Mouse (Mus musculus) urinary bladder, postnatal 36 days (tissue): ENCODE measurements around the gene Cd274.
A peak's percentile ranks its signal among the peaks of the same experiment; 100 is the strongest.

Source experiments
- DNase-seq, 2 experiments: peaks; one replicate each; pipeline ENCODE4 v3.0.0; 2022; ENCODE audit warnings: low spot score in 2 of 2, mixed read lengths in 1 of 2

Gene Cd274

DNA sequence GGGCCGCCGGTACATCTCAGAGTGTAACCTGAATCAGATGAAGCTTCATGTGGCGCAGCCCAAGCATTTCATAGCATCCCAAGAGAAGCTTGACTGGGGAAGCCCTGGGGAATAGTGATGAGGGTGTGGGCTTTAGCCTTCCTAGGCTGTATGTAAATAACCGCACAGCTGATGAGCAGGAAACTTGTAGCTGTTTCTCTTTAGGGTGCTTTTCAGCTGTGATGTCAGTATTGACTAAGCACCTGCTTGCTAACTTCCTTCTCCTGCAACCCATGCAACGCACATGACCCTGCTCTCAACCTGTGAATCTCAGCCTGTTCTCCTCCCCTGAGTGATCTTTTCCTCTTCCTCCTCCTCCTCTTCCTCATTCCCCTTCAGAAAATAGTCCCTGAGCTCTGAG, 3.2 kb upstream of the Cd274 start:
- DNase-seq: no peak

DNA sequence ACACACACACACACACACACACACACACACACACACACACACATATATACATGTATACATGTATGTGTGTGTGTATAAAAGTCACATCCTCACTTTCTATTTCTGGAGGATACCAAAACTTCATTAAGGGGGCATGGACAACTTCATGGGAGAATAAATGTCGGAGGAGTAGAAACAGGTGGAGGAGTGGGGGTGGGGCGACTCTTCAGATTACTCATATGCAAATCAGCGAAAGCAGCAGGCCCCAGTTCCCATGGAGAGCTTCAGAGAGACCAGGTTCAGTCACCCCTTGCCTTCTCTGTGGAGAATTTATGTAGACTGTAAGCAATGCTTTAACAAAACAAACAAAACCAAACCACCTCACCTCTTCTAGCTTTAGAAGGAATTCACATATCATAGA, 2.1 kb upstream of the Cd274 start:
- no peak for DNase-seq

DNA sequence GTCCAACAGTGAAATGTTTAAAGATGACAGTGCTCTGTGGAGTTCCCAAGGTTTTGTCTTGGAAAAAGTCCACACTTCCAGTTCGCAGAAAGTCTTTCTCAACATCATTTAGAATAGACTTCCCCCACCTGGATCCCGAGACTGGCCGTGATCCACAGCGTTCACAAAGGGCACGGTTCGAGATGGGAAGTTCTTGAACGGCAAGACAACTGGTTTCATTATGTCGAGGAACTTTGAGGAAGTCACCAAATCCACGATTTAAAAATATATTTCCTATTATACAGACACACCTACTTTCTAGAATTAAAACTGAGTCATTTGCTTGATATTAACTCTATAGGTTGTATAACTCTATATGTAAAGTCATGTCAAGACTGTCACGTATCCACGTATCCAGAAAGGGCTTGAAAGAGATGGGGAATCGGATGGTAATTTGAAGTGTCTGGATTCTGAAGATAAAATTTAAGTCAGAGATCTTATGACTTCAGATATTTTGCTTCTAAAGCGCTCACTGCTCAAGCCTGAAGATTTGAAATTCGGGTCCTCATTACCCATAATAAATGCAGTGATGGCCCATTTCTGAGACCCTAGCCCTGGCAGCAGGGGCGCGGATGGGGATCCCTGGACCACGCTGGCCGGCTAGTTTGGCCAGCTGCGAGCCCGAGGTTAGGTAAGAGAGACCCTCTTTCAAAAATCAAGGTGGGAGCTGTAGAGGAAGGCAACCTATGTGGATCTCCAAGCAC, 858 bp upstream of the Cd274 start:
- DNase-seq: no peak

GRCm38 (mm10) chr19:29368041-29368440, 786 bp downstream of the Cd274 start:
- DNase-seq: no peak

DNA sequence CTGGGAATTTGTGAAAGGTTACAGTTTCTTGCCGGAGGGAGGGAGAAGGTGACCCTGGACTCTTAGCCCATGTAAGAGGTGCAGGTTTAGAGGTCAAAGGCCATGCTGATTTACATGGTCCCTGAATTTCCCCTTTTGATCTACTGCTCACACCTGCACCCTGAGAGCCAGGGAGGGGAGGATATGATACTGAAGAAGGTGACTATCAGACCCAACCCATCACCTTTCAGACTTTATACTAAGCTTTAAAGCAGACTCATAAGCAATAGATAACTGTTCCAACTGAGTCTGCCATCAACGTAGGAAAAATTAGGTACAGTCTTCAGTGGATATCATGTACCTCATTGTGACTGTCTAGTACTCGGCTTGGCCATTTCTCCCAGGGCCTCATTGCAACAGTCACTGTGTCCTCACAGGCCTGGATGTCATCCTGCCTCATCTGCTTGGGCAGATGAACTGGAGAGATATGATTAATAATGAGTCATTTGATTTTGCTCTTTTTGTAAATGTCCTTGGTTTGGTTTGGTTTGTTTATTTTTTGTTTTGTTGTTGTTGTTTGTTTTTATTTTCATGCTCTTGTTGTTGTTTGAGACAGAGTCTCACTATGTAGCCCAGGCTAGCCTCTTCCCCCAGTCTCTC, 1.5 kb downstream of the Cd274 start:
- no peak for DNase-seq

GRCm38 (mm10) chr19:29370112-29370511, 2.9 kb downstream of the Cd274 start:
- DNase-seq: no peak

GRCm38 (mm10) chr19:29370545-29371283, 3.5 kb downstream of the Cd274 start:
- DNase-seq: no peak

DNA sequence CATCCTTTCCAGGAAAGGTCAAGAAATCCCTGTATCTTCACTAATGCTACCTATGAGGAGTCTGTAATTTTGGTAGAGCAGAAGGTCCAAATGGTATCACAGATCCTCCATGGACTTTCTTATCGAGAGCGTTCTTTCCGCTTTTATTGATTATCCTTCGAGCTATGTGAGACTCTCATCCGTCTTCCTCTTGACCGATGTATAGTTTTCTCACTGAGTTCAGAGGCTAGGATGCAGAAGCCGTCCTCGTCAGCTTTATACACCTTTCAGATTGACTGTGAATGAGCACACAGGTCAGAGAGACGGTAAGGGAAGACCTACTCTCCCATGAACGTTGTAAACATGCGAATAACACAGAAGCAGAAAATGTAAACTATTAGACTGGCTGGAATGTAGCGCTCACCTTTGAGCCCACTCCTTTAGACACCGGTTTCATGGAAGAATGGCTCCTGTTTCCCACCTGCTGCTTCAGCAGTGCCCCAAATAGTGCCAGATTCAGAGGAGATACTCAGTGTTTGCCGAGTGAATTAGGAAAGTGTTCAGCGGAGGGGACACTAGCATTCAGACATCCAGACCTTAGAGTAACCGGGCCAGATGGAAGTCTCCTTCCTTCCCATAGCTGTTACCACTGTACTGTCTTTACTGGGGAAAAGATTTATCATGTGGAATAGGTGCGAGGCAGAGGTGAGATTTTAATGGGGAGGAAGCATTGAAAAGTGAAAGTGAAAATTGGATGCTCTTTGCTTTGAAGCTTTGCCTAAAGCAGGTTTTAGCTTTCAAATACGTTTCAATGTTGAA, 4.2 kb downstream of the Cd274 start:
- DNase-seq: no peak

GRCm38 (mm10) chr19:29372138-29372537, 4.9 kb downstream of the Cd274 start:
- peak in 1 of 2 experiments; percentile 28 for DNase-seq

GRCm38 (mm10) chr19:29372621-29373020, 5.4 kb downstream of the Cd274 start:
- DNase-seq: no peak

- no peak for DNase-seq
Observed at GRCm38 (mm10) chr19:29373438-29373837, 6.2 kb downstream of the Cd274 start.

GRCm38 (mm10) chr19:29374947-29375346, 7.7 kb downstream of the Cd274 start:
- DNase-seq: no peak

DNA sequence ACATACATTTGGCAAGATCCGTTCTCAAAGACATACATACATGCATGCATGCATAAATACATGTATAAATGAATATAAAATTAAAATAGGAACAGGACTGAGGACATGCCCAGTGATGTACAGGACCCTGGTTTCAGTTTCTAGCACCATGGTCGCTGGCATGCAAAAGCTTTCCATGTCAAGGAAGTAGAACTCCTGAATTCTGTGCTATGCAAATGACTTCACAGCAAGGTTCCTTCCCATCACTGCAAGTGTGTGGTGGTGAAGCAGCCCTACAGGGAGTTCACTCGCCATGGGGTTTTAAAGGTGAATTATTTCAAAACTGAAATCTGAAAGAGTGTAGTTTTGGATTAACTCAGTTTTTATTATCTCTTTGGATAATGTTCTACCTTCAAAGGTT, 9.1 kb downstream of the Cd274 start:
- DNase-seq: no peak

- DNase-seq: no peak
Observed at GRCm38 (mm10) chr19:29379839-29380603, 12.8 kb downstream of the Cd274 start.

DNA sequence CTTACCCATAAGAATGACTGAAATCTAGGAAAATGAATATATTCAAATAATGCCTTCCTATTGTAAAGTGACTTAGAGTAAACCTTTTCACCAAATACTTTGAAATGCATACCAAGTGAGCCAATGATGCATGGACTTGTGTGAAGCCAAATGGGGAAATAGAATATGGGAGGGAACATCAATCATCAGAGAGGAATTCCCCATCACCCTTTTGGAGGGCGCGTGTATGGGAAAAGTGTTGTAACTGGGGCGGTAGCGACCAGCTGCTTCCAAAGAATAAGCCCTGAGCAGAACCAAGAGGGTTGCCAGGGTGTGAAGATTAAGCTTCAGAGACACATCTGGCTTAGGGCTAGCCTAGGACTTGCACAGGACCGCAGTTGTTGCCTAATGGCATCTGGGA, 16.1 kb downstream of the Cd274 start:
- no peak for DNase-seq

DNA sequence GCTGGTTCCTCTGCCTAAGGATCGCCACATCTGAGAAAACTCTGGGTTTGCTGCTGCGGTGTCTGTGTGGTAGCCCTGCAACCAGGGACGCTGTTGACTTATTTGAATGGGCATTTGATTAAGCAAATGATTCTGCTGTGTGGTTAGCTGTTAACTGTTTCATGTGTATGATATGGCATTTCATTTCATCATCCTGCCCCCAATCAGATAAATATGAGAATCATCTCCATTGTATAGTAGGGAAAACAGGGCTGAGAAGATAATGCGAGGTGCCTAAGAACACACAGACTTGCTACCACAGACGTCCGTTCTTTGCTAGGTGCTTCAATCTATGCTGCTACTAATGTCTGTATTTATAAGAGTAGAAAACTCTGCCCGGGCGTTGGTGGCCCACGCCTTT, 17.2 kb downstream of the Cd274 start:
- DNase-seq: no peak

DNA sequence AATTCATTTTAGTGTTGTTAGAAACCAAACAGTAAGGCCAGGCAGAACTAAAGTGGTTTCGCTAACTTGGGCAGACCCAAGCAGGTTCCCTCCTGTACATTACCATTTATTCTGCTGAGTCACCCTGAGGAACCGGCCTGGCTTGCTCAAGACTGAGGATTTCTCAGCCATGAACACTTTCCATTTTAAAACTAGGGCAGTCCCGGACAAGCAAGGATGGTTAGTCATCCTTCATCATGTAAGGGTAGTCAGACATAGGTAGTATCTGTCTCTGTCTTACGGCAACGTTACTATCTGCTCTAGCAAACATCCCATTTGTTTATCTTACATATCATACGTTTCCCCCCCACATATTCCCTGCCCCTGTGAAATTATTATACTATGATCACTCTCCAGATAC, 17.7 kb downstream of the Cd274 start:
- DNase-seq: peak; percentile 58

DNA sequence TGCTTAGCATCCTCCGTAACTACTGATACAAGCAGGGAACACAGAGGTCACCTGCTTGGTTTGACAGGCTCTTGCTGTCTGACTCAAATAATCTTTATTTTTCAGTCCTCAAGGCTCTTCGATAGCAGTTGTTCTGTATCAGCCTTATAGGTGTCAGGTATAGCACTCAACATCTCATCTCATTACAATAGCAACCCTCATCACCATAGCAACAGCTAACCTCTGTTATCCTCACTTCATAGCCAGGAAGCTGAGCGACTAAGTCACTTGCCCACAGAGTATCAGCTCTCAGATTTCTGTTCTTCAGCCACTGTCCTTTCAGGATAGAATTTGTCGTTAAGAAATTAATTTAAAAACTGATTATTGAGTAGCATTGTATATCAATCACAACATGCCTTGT, 18.6 kb downstream of the Cd274 start:
- DNase-seq: no peak

DNA sequence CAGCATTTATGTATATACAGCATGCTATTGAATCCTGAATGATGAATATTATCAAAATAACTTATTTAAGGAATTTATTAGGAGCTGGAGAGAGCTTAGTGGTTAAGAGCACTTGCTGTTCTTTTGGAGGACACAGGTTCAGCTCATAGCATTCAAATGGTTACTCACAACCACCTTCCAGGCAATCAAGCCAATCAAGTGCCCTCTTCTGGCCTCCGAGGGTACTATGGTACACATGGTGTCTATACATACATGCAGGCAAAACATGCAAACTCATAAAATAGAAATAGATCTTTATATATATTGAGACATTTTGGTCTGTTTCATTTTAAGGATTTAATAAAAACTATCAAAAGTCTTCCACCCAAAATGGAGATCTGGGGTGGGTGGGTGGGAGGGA, 21.6 kb downstream of the Cd274 start:
- DNase-seq: no peak

- peak in 1 of 2 experiments; percentile 25 for DNase-seq
Observed at GRCm38 (mm10) chr19:29390483-29390882, 23.2 kb downstream of the Cd274 start.

GRCm38 (mm10) chr19:29391279-29391678, 24.0 kb downstream of the Cd274 start:
- DNase-seq: no peak
